30 mouse cellular contexts compared by ENCODE assay signal in the genomic region with DNA sequence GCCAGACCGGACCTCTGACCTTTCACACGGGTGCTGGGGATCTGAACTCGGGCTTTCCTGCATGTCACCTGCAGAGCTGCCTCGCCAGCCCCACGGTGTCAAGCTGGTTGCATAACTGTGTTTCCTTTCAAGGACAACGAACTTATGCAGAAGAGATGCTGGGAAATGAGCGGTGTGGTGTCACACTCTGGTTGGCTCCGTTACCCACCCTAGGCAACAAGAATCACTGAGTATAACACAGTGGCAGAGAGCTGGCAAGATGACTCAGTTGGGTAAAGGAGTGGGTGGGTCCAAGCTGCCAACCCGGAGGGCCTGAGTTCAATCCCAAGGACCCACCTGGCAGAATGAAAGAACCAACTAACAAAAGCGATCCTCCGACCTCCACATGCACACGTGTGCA. TPM values are rescaled to one million over a fixed set of nuclear protein-coding genes. Genes with fewer than 3 reads are reported as not detected.
A peak's percentile ranks its signal among the peaks of the same experiment; 100 is the strongest.
DNase-seq lines count a peak whose midpoint lies in the region; ATAC-seq and TF ChIP-seq lines count a peak whose summit lies in the region.
"Had no signal": no experiment of that assay in that cellular context is flagged by ENCODE, and none has a peak within 500 bp of the region (broad histone marks: within the 10 kb centered on the region; RNA-seq: fewer than 3 reads in every experiment).

No protein-coding gene starts in this region.

- H3K4me3 ChIP-seq in small intestine, adult 2 months (ENCODE audit: low read depth, low read length), result peak overlapping the region; percentile 11; the same call in 1 of the 2 replicates
- H3K4me3 ChIP-seq in hindbrain, embryonic 11.5 days (ENCODE audit: low read depth, low read length), result no peak overlapping the region
- H3K4me3 ChIP-seq: embryonic facial prominence, embryonic 12.5 days; forebrain, embryonic 15.5 days; heart, embryonic 12.5 days; limb, embryonic 12.5 days; midbrain, embryonic 13.5 days; neural tube, embryonic 13.5 days; stomach, embryonic 15.5 days had no signal

- WGBS in small intestine, adult 2 months, result 37% methylated on average over 12 of the region's 12 CpGs
- WGBS in hindbrain, embryonic 11.5 days, result 79% methylated on average over 12 of the region's 12 CpGs

- no peak overlapping the region for H3K4me2 ChIP-seq in hindbrain, embryonic 11.5 days (replicated peaks; ENCODE audit: low read depth, low read length)
- H3K4me2 ChIP-seq: embryonic facial prominence, embryonic 12.5 days; forebrain, embryonic 15.5 days; heart, embryonic 12.5 days; hindbrain, embryonic 14.5 days; limb, embryonic 12.5 days; liver, embryonic 11.5 days; midbrain, embryonic 13.5 days; neural tube, embryonic 13.5 days; stomach, embryonic 15.5 days had no signal

- no peaks in the 10 kb centered on the region for H3K27me3 ChIP-seq in small intestine, adult 2 months (ENCODE audit: control insufficient read depth, insufficient read depth, low read length)
- no peaks in the 10 kb centered on the region for H3K27me3 ChIP-seq in hindbrain, embryonic 11.5 days (ENCODE audit: control insufficient read depth, insufficient read depth, low read length)
- H3K27me3 ChIP-seq: embryonic facial prominence, embryonic 12.5 days; forebrain, embryonic 15.5 days; limb, embryonic 12.5 days; midbrain, embryonic 13.5 days; neural tube, embryonic 13.5 days; stomach, embryonic 15.5 days had no signal

- TF ChIP-seq CTCF in small intestine, adult 2 months (IDR thresholded peaks at IDR 0.05; ENCODE audit: extremely low read depth, insufficient read length, insufficient replicate concordance, low read depth, low read length), result no peak

- ATAC-seq in hindbrain, embryonic 11.5 days (ENCODE audit: low FRiP score), result no peak
- ATAC-seq: activated CD4-positive, CD25-positive, alpha-beta regulatory T cell, adult 4 months; forebrain, embryonic 15.5 days; inflammation-experienced regulatory T-cells, adult 6 months; liver, postnatal 0 days; midbrain, embryonic 13.5 days had no signal

- peak; percentile 84 for DNase-seq in heart, adult 11 months
- no peak for DNase-seq in heart, adult 18-20 months
- peak; percentile 34 for DNase-seq in right cerebral cortex, adult 18-20 months
- no peak for DNase-seq in right cerebral cortex, adult 2 months (ENCODE audit: low spot score in 2 of 2)
- DNase-seq in brain, adult 2 months (ENCODE audit: low read depth, low spot score), result peak; percentile 73
- DNase-seq in adrenal gland, adult (ENCODE audit: inconsistent age in 2 of 2, low spot score in 1 of 2), result no peak
- no peak for DNase-seq in hindbrain, embryonic 11.5 days (ENCODE audit: low spot score)
- DNase-seq: adrenal gland, adult 8-10 months; cerebellum, adult 8-10 months; cerebellum, postnatal 25 days; embryo, embryonic 11 days; heart, postnatal 4 days; kidney, adult 2 months; kidney, postnatal 4 days; liver, postnatal 0 days; lung, postnatal 4 days; right cerebral cortex, postnatal 14 days had no signal

- no peaks in the 10 kb centered on the region for H3K36me3 ChIP-seq in small intestine, adult 2 months (ENCODE audit: control insufficient read depth, insufficient read depth, low read length)
- H3K36me3 ChIP-seq in hindbrain, embryonic 11.5 days (ENCODE audit: control insufficient read depth, insufficient read depth, low read length), result no peaks in the 10 kb centered on the region
- H3K36me3 ChIP-seq: embryonic facial prominence, embryonic 12.5 days; forebrain, embryonic 15.5 days; heart, embryonic 12.5 days; limb, embryonic 12.5 days; midbrain, embryonic 13.5 days; neural tube, embryonic 13.5 days; stomach, embryonic 15.5 days had no signal

- H3K9me3 ChIP-seq in hindbrain, embryonic 11.5 days (ENCODE audit: control insufficient read depth, low read length), result no peaks in the 10 kb centered on the region
- H3K9me3 ChIP-seq: embryonic facial prominence, embryonic 12.5 days; forebrain, embryonic 15.5 days; heart, embryonic 12.5 days; limb, embryonic 12.5 days; midbrain, embryonic 13.5 days; neural tube, embryonic 13.5 days; stomach, embryonic 15.5 days had no signal

- peak overlapping the region; percentile 55 for H3K27ac ChIP-seq in small intestine, adult 2 months (ENCODE audit: insufficient read depth, low read depth, low read length)
- H3K27ac ChIP-seq in hindbrain, embryonic 11.5 days (ENCODE audit: low read depth, low read length), result no peak overlapping the region
- H3K27ac ChIP-seq: embryonic facial prominence, embryonic 12.5 days; forebrain, embryonic 15.5 days; hindbrain, embryonic 14.5 days; kidney, postnatal 0 days; limb, embryonic 12.5 days; midbrain, embryonic 13.5 days; neural tube, embryonic 13.5 days; stomach, embryonic 15.5 days had no signal

- H3K4me1 ChIP-seq in small intestine, adult 2 months (ENCODE audit: control insufficient read depth, insufficient read depth, insufficient read length, low read length), result peaks cover 58% of the 10 kb centered on the region
- H3K4me1 ChIP-seq in hindbrain, embryonic 11.5 days (replicated peaks; ENCODE audit: control insufficient read depth, insufficient read depth, low read length), result no peaks in the 10 kb centered on the region
- H3K4me1 ChIP-seq: forebrain, embryonic 15.5 days; midbrain, embryonic 13.5 days; neural tube, embryonic 13.5 days had no signal

- no peak overlapping the region for H3K9ac ChIP-seq in hindbrain, embryonic 11.5 days (ENCODE audit: low read depth, low read length)
- H3K9ac ChIP-seq: embryonic facial prominence, embryonic 12.5 days; forebrain, embryonic 15.5 days; heart, embryonic 12.5 days; hindbrain, embryonic 14.5 days; limb, embryonic 12.5 days; liver, postnatal 0 days; midbrain, embryonic 13.5 days; neural tube, embryonic 13.5 days; stomach, embryonic 15.5 days had no signal

- no peak for TF ChIP-seq POLR2A in small intestine, adult 2 months (IDR thresholded peaks at IDR 0.05; ENCODE audit: low read depth, low read length)

RNA-seq across cellular contexts. Expression of a gene that starts 17.5 kb away (rescaled TPM):
- 1 to 10 TPM; 2.5 to 2.6 TPM for total RNA-seq in heart, adult 18-20 months (2021)
- polyA plus RNA-seq in small intestine, adult 2 months (2012; rRNA removed), result 5.8 and 12.4 TPM in 2 replicates
- polyA plus RNA-seq in hindbrain, embryonic 11.5 days (2014; fragmentation: Nextera tagmentation; extraction: Ambion mirVana), result 0.21 TPM in 1 of 2 replicates, not detected in the other
- polyA plus RNA-seq: forebrain, embryonic 15.5 days; hindbrain, embryonic 14.5 days had no signal

RNA-seq across cellular contexts. Expression of a gene that starts 49.9 kb away (rescaled TPM):
- total RNA-seq in heart, adult 18-20 months (2021), result 10 to 100 TPM; 18.8 to 22.7 TPM
- 22.1 and 44.2 TPM in 2 replicates for polyA plus RNA-seq in small intestine, adult 2 months (2012; rRNA removed)
- 7.8 and 8.1 TPM in 2 replicates for polyA plus RNA-seq in hindbrain, embryonic 11.5 days (2014; fragmentation: Nextera tagmentation; extraction: Ambion mirVana)

Comparison
In these comparisons a context has a peak if more than half of its experiments do, and no peak if none do; other contexts are left out.
1. DNase-seq: peak in heart, adult 11 months (single experiment), right cerebral cortex, adult 18-20 months (single experiment) and brain, adult 2 months (single experiment); none in heart, adult 18-20 months (0 of 2), right cerebral cortex, adult 2 months (0 of 2), adrenal gland, adult (0 of 2) and hindbrain, embryonic 11.5 days (single experiment).